Mouse (Mus musculus) WW6 (cell line): ENCODE measurements around the gene Ldlrad3.

Experiments
- DNase-seq: peaks from one replicate; pipeline ENCODE4 v3.0.0-alpha.2; 2013; ENCODE audit warnings: low read depth, low spot score

Gene Ldlrad3

DNA sequence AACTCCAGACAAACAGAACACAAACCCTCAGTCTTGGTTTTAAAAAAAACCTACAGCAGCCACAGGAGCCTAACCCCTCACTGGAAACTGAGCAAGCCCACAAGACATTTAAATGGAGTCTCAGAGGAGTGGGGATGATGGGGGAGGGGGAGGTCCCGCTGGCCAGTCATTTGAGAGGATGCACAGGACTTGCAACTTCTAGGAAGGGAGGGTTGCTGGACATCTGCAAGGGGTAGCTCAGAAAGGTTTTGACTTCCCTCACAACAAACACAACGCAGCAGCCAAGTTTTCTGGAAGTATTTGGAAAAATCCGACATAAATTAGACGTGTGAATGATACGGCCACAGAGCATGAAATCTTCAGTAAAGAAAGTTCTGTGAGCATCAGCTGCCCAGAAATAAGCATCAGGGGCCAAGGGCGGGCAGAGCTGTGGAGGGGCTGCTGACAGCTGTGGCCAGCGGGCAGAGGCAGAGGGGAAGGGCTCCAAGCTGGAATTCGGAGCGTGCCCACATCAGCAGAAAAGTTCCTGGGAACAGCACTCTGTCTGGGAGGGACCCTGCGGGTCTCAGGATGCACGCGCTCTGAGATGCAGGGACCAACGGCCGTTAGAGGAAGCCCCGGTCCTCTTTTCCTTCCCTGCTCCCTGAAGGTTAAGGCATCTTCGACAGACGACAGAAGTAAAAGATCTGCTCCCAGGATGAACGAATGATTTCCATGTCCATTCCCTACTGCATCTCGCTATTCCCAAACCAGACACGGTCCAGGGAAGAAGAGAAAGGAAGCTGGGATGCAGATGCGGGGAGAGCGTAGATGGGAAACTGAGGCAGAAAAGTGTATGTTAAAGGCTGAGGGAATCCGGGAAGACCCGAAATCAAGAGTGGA, 875 bp downstream of the Ldlrad3 start:
- no peak for DNase-seq

DNA sequence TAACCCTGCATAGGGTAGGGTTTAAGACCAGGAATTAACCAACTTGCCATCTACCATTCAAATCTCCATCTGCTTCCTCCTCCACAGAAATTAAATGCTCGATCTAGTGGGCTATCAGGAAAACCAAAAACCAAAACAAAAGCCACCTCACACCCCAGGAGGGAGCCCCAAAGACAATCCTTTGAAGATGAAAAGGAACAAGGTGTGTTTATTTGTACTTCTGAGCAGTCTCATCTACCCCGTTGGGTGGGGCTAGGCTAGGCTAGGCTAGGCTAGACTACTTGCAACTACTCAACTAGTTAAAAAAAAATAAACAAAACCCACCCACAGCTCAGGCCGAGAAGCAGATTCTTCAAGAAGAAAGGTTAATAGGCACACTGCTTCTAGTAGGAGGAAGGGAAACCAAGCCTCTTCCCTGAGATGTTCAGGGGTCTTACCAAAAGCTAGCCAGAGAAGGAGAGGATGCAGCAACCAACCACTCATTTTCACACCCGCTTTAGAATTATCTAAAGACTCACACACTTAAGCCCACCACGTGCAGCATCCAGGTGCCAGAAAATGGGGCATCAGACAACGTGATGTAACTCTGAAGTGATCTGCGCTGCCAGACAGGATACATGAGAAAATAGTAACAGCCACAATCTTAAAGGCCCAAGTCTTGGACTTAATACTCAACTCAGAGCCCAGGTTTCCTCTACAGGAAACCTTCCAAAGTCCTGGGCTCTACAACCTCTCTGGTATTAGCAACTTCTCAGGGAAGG, 2.3 kb downstream of the Ldlrad3 start:
- DNase-seq, result no peak

DNA sequence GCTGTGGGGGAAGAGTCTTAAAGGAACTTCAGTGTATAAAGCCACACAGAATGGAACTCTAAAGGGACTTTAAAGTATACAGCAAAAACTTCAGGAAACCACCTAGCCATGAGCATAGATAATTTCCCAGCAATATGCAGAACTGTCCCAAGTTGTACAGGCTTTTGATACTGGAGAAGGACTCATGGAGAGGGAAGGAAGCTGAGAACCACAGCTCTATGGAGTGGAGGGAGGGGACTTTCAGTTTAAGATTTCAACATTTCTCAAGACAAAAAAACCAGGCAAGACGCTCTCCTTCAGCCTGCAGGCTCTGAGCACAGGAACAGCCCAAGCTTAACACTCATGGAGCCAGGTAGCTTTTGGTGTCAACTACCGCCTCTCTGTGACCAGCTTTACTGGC, 4.7 kb downstream of the Ldlrad3 start:
- DNase-seq, result no peak

DNA sequence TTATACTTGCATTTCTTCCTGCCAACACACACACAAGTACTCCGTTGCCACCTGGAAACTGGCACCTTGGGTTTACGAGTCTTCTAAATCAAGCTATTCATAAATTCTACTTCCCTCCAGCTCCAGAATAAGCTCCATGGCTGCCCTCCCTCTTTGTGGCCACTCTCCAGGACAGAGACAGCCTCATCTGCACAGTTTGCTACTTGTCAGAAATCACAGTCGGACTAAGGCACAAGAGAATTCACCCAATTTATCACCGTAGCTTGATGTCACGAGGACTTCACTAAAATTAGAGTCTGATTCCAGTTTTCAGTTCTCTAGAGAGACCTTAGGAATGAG, 9.8 kb downstream of the Ldlrad3 start:
- DNase-seq, result no peak

DNA sequence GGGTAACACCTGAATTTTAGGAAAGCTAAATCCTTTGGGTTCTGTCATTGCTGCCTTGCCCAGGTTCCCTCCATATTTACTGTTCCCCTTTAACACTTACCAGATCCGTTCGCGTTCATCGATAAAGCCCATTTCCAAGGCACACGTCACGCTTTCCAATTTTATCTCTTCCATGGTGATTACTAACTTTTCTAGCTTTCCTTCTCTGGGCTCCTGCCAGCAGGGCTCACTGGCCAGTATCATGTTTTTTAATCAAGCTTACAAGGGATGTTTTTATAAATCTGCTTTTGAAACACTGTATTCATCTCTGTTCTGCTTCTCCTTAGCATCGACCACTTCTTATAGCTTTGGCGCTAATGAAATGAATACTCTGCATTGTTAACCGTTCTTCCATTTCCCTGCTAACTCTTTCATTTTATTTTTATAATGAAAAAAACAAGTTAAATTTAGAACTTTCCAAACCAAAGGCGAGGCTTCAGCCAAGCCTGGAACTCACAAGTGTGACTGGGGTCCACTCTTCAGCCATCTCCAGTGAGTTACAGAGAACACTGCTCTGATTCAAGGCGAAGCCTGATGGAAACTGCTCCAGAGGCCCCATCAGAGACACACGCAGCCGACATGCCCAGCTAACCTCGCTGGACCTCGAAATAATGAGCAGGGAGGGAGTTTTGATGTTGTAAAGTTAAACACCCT, 10.3 kb downstream of the Ldlrad3 start:
- no peak for DNase-seq

DNA sequence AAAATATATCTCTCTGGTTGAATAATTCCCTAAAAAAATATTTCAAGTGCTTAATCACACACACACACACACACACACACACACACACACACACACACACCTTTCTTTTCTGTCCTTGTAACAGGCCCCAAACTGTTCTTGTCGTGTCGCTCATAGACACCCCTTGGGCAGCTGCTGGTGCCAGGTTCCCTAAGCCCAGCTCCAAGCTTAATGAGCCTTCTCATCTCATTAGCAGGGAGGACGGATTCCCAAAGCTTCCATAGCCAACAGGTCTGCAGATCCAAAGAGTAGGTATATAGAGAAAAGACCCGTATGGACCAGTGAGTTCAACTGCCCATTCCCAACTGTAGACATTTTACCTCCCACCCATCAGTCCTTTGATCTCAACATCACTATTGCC, 13.7 kb downstream of the Ldlrad3 start:
- DNase-seq, result no peak

DNA sequence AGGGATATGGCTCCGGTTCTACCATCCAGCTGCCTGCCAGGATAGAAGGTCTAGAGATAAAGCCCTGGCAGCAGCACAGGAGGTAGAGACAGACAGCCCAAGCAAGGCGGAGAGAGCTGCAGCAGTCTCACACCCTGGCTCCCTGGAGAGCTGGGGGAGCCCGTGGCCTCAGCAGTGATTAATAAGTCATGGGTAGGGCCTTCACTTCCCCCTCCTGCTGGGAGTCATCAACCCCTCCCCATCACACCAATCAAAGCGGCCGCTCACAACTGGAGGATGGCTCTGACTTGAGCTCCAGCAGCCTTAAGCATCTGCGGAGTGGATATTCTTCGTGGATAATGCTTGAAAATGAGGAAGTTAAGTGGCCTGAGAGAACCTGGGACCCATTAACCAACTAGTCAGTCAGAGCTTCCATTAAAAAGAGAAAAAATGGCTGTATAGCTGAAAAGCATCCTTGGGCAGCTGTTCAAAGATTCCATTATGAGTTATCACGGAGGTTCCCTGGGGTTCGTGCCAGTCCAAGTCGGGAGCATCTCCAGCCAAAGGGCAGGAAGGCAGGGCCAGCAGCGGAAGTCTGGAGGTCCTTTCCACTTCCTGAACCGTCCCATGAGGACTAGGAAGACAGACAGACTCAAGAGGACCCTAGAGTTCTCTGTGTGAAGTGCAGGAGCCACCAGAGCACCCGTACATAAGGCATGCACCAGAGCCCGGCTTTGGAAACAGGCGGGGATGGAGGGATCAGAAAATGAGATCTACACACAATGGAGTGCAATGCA, 19.4 kb downstream of the Ldlrad3 start:
- DNase-seq, result peak; percentile 46

DNA sequence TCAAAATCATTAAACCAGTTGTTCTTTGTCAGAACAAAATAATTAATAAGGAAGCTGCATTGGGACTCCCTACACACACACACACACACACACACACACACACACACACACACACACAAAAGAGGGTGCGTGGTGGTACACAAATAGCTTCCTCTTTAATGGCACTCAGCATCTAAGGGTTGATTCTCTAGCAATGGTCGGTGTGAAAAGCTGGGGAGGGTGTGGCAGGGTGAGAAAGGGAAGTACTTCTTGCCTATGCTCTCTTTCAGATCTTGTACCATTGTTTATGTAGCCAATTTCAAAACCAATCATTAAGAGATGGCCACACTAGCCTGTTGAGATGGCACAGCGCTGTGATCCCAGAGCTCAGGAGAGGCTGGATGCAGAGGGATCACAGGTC, 23.1 kb downstream of the Ldlrad3 start:
- DNase-seq, result no peak

DNA sequence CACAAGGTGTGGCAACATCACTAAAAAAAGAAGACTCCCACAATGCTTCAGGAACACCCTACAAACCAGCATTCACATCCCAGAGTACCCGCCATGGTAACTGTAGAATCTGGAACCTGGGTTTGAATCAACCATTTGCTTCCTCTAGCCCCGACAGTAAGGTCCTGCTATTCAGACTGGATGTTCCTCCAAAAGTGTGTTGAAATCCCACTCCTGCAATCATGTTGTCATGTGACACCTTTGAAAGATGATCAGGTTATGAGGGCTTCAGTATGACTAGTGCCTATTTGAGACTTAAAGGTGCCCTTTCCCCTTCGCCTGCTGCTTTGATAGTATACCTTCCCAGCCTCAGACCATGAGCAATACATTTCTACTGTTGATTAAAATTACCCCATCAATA, 28.6 kb downstream of the Ldlrad3 start:
- no peak for DNase-seq

DNA sequence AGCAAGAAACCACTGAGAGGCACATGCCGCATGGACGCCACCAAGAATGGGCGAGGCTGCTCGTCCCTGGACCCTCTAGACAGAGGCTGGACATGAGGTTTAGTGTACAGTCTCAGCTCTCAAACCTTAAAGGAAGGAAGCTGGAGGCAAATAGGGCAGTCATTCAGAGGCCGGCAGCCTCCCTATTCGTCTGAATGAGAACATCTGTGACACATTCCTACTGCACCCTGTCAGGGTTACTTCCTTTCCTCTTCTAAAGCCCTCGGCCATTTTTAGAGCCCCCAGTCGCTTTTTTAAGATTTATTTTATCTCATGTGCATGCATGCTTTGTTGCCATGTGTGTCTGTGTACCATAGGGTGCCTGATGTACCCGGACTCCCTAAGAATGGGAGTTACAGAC, 29.2 kb downstream of the Ldlrad3 start:
- DNase-seq, result no peak

DNA sequence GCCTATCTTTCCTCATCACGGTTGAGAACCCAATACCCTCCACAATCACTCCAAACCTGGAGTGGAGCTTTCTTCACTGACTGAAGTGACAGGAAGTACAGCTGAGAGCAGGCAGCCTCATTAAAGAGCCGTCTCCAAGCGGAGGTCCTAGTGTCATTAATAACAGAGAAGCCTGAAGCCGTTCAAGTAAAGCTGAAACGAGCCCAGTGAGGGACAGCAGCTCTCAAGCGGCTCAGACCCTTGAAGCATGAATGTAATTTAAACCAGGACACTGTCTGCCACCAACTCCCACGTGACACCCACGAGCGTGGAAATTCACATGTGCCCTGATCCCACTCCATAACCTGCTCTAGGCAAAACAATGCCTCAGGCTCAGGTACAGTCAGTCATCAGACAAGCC, 29.7 kb downstream of the Ldlrad3 start:
- DNase-seq, result no peak

DNA sequence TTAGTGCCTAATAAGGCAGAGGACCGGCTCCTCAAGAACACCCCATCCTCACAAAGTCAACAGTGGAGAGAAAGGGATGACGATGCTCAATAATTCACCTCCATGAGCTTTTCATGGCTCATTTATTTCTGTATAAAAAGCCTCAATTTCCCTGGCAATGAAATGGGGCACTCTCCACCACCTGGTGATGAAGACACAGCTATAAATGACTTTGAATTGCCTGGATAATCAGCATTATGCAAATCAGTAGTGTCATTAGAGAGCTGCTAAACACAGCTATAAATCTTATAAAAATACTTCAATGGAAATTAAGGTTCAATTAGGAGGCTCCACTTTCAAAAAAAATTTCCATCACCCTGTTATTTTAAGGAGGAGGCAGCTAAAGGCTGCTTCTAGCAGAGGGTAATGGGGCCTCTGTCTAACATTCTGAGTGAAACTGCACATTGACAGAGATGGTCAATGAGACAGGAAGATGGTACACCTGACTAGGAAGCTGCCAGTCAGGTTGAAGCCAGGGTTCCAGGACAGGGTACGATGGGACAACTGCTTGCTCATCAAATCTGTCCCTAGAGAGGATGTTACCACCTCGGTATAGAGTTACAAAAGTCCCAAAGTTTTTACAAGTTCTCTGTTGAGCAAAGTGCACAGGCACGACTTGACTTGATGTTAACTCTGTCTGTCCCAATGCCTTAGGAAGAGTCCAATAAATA, 30.7 kb downstream of the Ldlrad3 start:
- DNase-seq, result no peak

DNA sequence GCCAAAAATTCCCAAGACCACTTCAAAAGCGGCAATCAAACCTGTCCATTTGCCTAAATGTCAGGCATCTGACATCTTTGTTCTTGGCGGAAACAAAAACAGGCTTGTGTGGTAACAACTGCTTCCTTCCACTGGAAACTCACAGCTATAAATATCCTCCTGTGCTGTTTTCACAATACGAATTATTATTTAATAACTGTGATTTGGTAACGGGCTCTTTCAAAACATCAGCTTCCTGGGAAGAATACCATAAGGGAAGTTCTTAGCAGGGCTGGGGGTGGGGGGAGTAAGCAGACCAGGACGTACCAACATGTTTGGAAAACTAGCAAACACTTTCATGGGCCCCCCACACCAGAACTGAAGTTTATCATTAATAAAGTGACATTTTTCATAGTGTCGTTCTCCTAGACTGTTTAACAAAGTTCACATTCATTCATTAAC, 31.4 kb downstream of the Ldlrad3 start:
- DNase-seq, result no peak

DNA sequence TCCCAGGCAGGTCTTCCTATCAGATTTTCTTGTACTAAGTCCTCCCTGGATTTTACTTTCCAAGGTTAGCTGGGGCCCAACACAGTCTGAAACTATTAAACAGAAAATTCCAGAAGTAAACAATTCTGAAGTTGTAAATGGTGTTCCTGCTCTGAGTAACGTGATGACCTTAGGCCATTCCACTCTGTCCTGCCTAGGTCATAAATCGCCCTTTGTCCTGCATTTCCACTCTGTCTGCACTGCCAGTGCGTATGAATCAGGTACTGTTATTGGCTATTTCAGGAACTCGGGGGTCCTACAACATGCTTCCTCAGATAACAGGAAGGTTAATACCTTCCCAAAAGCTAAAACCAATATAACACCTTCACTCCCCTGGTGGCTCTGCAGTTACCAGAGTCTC, 31.9 kb downstream of the Ldlrad3 start:
- DNase-seq, result no peak

DNA sequence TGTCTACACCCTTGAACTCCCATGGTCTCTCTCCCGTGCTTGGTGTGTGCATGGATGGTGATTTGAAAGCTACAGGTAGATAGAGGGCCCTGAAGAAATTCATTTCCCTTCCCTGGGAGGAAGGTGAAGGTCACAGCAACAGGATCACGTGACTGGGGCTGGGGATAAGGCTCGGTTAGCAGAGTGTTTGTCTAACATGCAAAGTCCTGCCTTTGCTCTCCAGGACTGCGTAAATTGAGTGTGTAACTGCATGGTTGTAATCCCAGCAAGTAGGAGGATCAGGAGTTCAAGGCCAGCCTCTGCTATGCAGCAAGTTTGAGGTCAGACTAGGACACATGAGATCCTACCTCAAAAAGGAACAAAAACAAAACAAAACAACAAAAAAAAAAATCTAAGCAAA, 32.7 kb downstream of the Ldlrad3 start:
- no peak for DNase-seq

DNA sequence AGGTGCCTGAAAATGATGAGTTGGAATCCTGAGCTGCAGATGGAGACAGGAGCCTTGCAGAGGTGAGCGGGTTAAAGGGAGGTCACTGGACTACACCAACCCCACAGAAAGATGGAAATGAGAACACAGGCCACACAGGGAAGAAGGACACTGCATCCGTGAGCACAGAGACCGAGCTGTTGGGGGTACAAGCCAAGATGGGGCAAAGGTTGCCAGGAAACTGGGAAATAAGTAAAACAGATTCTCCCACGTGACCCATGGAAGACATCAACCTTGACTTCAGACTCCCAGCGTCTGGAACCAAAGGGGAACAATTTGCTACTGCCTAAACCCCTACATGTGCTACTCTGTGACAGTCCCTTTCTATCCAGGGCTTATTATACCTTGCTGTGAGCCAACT, 33.3 kb downstream of the Ldlrad3 start:
- no peak for DNase-seq

DNA sequence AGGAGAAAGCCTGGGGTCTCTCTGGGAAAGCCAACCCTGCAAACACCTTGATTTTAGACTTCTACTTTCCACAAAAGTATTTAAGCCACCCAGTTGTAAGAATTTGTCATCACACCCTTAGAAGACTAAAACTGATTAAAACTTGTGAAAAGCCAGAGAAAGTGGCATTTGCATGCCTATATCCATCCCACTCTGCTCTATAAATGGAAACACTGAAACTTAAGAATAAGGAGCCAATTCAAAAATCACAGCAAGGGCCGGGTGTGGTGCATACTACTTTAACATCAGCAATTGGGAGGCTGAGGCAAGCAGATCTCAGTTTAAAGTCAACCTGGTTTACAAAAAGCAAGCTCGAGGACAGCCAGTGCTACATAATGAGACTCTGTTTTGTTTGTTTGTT, 37.1 kb downstream of the Ldlrad3 start:
- no peak for DNase-seq

DNA sequence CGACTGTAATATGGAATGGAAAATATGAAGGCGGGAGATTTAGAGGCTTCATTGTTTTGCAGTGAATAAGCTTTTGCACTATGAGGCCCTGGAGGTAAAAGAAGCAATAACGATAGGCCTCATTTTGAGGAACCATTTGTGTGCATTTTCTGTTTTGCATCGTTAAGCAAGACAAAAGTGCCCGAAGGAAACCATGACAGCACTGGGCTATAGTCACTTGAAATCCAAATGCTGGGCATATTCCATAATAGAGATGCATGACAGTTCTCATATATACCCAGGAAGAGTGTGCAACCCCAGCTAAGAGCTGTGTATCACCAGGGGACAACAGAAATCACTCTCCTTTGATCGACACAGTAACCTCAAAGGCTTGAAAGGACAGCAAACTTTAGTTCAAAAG, 38.1 kb downstream of the Ldlrad3 start:
- DNase-seq, result no peak

DNA sequence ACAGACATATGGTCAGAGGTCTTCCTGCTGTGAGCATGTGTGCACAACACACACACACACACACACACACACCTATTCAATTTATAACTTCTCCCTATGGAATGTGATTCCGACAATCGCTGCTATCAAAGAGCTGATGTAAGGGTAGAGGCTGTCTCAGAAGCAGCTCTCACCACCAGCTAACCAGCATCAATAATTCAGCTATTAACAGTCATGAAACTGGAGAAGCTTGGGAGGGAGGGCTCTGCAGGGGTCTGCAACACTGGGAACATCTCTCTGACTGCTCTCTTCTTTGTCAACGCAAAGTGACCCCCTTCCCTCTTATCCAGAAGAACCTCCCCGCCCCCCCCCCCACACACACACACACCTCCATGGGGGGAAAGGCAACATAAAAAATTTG, 38.6 kb downstream of the Ldlrad3 start:
- DNase-seq, result no peak

DNA sequence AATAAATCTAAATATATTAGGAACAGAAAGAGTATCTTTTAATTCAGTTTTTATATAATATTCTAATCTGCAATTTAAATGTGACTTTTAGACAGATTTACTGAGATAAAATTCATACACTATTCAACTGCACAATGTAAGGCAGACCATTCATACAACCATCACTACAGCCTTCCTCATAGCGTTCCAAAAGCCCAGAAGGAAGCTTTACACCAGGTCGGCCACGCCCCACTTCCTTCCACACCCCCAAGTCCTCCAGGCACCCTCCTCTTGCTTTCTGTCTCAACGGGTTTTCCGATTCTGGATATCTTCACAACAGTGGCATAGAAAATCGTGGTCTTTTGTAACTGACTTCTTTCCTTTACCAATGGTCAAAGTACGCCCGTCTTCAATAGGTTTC, 39.8 kb downstream of the Ldlrad3 start:
- no peak for DNase-seq

DNA sequence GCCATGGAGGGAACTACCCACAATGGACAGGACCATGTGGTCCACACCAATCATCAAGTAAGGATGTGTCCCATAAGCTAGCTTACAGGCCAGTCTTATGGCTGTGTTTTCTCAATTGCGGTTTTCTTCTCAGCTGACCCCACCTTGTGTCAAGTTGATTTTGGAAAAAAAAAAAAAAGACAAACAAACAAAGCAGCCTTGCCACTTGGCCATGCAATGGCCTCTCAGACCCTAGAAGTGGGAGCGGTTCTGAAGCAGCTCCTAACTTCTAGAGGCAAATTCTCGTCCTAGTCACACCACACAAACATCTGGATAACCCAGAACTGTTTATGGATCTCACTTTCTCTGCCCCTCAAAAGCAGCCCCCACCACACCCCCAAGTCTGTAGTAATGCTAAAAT, 41.1 kb downstream of the Ldlrad3 start:
- no peak for DNase-seq
